Mouse (Mus musculus): ENCODE data around the gene Mtch1. TPM values are rescaled to one million over a fixed set of nuclear protein-coding genes. Genes with fewer than 3 reads are reported as not detected.
"Not testable (repeated sequence)": the region's sequence is repeated elsewhere in the genome, so short reads cannot be mapped to it uniquely, and the experiment has no call there.

Mtch1 gene
- polyA plus RNA-seq, 1 experiment = 138 TPM

DNA sequence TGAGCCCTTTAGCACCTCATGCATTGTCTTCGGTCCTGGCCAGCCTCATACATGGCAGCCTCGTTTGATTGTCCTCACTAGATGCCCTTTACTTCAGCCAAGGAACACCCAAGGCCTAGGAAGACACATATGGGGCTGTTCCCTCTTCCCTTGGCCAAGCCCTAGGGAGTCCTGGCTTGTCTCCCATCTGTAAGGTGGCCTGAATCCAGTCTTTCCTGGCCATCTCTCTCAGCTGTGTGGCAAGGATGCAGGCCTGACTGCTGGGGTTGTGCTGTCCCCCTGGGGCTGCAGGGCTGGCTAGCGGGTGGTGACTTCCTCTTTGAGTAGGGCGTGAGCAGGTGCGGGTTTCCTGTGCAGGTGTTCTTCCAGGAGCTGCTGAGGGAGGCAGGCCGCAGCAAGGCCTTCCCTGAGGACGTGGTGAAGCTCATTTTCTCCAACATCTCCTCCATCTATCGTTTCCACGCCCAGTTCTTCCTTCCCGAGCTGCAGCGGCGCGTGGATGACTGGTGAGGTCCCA is 17.4 kb upstream of the Mtch1 start:
- peaks cover 21% of the 10 kb centered on the region for H3K4me1 ChIP-seq (ENCODE audit: control insufficient read depth, insufficient read depth, low read length)
- H3K4me3 ChIP-seq (ENCODE audit: insufficient read depth, low read length) = no peak overlapping the region
- TF ChIP-seq POLR2A (IDR thresholded peaks at IDR 0.05; ENCODE audit: borderline replicate concordance, low read depth, low read length) = no peak
- no peak for TF ChIP-seq CTCF (IDR thresholded peaks at IDR 0.05; ENCODE audit: low read depth, low read length)
- H3K27ac ChIP-seq (ENCODE audit: insufficient read depth, low read depth, low read length) = no peak overlapping the region

DNA sequence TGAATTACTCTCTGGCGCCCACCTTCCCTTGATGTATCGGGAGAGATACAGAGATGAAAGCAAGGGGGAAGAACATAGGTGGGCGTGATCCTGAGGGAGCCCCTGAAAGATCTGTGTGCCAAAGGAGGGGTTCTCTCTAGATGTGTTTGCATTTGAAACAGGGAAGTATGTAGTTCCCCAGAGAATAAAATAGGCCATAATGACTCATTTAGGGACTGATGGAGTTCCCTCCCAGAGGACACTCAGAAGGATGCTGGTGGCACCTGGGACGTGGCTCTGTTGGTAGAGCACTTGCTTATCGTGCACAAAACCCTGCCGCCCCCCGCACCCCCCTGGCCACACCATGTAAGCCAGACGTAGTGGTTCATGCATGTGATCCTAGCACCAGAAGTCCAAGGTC is 15.4 kb upstream of the Mtch1 start:
- no peak for TF ChIP-seq POLR2A (IDR thresholded peaks at IDR 0.05; ENCODE audit: borderline replicate concordance, low read depth, low read length)
- TF ChIP-seq CTCF (IDR thresholded peaks at IDR 0.05; ENCODE audit: low read depth, low read length) = no peak
- Histone ChIP-seq H3K27ac (ENCODE audit: insufficient read depth, low read depth, low read length) (peak overlapping the region; percentile 96), H3K4me3 (ENCODE audit: insufficient read depth, low read length) (peak overlapping the region; percentile 65), H3K4me1 (ENCODE audit: control insufficient read depth, insufficient read depth, low read length) (peaks cover 22% of the 10 kb centered on the region)

DNA sequence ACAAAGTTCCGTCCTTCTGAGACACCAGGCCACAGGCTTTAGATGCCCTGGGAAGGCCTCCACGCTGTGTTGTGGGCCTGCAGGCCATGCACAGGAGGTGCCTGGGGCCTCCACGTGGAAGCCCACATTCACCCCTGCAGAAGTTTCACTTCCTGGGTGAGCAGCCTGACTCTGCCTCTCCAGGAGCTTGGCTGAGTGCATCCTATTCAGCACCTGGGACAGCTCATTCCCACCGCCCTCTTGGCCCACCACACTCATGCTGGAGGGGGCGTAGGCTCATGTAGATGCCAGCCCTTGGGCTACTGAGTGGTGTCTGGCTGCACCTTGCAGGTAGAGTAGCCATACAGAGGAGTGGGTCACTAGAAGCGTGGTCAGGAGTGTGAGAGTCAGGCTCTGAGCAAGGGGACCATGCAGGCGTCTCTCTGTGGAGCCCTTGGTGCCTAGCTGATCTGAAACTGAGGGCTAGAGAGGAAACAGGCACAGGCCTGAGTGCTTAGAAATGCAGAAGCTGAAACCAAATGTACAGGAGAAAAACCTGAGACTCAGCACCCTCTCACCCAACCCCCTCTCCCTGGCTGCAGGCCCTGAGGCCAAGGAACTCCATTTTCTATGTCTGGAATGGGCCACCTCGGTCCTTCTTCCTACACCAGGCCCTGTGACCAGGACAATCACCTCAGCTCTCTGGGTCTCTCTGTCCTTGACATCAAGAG is 14.4 kb upstream of the Mtch1 start:
- H3K27ac ChIP-seq (ENCODE audit: insufficient read depth, low read depth, low read length) = peak overlapping the region; percentile 96
- peaks cover 22% of the 10 kb centered on the region for H3K4me1 ChIP-seq (ENCODE audit: control insufficient read depth, insufficient read depth, low read length)
- H3K4me3 ChIP-seq (ENCODE audit: insufficient read depth, low read length) = peak overlapping the region; percentile 65
- TF ChIP-seq CTCF (IDR thresholded peaks at IDR 0.05; ENCODE audit: low read depth, low read length) (no peak), POLR2A (IDR thresholded peaks at IDR 0.05; ENCODE audit: borderline replicate concordance, low read depth, low read length) (no peak)

DNA sequence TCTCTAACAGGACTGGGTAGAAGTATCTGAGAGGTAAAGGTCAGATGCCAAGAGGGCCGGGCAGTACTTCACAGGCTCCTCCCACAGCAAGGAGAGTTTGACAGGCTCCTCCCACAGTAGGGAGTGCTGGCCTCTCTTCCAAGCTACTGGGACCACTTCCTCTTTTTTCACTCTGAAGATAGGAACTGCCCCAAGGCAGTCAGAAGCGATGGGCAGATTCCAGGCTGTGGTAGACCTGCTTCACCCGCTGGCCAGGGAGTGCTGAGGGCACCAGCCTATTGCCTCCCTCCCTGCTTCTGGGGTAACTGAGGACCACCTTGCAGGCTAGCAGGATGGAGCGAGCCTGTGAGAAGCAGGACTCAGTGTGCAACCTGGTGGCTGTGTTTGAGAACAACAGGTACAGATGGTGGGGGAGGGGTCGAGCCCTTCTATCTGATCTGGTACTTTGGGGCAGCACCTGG is 13.1 kb upstream of the Mtch1 start, which contains the start of gene Fgd2:
TSS of gene Fgd2 (plus strand) at position 154 of the 461 bp plus-strand sequence.
- TF ChIP-seq CTCF (IDR thresholded peaks at IDR 0.05; ENCODE audit: low read depth, low read length) = no peak
- TF ChIP-seq POLR2A (IDR thresholded peaks at IDR 0.05; ENCODE audit: borderline replicate concordance, low read depth, low read length) = no peak
- Histone ChIP-seq H3K4me3 (ENCODE audit: insufficient read depth, low read length) (peak within 1 kb of the TSS; percentile 65), H3K4me1 (ENCODE audit: control insufficient read depth, insufficient read depth, low read length) (peaks cover 22% of the 10 kb centered on the region), H3K27ac (ENCODE audit: insufficient read depth, low read depth, low read length) (peak within 1 kb of the TSS; percentile 96)

DNA sequence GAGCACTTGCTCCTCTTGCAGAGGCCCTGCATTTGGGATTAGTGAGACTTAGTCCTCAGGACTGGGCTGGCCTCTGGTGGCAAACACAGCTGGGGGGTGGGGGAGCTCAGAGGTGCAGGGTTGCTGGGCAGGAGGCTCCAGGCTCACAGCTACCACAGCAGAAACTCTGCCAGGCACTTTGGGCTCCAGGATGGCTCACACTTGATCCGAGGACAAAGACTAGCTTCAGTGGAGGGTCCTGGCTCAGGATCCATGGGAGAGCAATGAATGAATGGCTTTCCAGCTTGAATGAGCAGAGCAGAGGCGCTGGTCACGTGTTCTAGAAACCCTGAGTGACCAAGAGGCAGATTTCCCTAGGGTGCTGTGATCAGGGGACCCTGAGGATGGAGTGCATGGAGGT is 11.2 kb upstream of the Mtch1 start:
- H3K4me3 ChIP-seq (ENCODE audit: insufficient read depth, low read length) = no peak overlapping the region
- peaks cover 21% of the 10 kb centered on the region for H3K4me1 ChIP-seq (ENCODE audit: control insufficient read depth, insufficient read depth, low read length)
- H3K27ac ChIP-seq (ENCODE audit: insufficient read depth, low read depth, low read length) = no peak overlapping the region
- TF ChIP-seq CTCF (IDR thresholded peaks at IDR 0.05; ENCODE audit: low read depth, low read length) (no peak), POLR2A (IDR thresholded peaks at IDR 0.05; ENCODE audit: borderline replicate concordance, low read depth, low read length) (no peak)

DNA sequence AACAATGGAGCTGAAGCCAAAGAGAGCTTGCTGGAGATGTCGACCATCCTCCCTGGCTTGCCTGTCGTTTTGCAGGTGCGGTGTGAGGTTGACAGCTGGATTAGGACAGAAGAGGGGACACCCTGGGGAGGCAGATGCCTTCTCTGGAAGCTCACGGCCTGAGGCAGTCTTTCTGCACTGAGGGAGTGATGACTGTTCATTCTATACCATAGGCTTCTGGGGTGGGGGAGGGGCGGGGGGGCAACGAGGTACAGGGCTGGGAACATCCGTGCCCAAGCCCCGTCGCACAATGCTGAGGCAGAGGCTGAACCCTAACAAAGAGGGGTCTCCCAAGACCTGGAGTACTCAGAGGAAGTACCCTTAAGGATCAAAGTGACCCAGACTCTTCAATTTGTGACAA is 9.1 kb upstream of the Mtch1 start:
- no peak overlapping the region for H3K27ac ChIP-seq (ENCODE audit: insufficient read depth, low read depth, low read length)
- TF ChIP-seq POLR2A (IDR thresholded peaks at IDR 0.05; ENCODE audit: borderline replicate concordance, low read depth, low read length) = no peak
- TF ChIP-seq CTCF (IDR thresholded peaks at IDR 0.05; ENCODE audit: low read depth, low read length) = no peak
- no peak overlapping the region for H3K4me3 ChIP-seq (ENCODE audit: insufficient read depth, low read length)

DNA sequence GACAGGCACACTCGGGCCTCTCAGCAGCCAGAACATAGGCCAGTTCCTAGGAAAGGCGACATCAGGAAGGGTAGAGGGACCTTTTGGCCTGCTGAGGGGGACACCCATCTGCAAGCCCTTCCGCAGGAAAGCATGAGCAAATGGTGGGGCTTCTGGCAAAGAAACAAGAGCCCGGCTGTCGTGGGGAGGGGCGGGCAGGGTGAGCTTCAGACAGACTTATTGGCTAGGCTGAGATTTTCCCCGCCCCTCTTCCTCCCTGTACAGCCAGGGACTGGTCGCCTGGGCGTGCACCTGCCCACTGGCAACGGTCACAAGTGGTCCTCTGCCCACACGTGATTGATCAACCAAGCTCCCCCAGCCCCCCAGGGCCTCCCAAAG is 8.7 kb upstream of the Mtch1 start:
- no peak overlapping the region for H3K4me3 ChIP-seq (ENCODE audit: insufficient read depth, low read length)
- no peak overlapping the region for H3K27ac ChIP-seq (ENCODE audit: insufficient read depth, low read depth, low read length)
- peaks cover 5% of the 10 kb centered on the region for H3K4me1 ChIP-seq (ENCODE audit: control insufficient read depth, insufficient read depth, low read length)
- TF ChIP-seq POLR2A (IDR thresholded peaks at IDR 0.05; ENCODE audit: borderline replicate concordance, low read depth, low read length) (no peak), CTCF (IDR thresholded peaks at IDR 0.05; ENCODE audit: low read depth, low read length) (no peak)

More for the DNA sequence above, 9.1 kb upstream of the Mtch1 start:
- peaks cover 5% of the 10 kb centered on the region for H3K4me1 ChIP-seq (ENCODE audit: control insufficient read depth, insufficient read depth, low read length)

DNA sequence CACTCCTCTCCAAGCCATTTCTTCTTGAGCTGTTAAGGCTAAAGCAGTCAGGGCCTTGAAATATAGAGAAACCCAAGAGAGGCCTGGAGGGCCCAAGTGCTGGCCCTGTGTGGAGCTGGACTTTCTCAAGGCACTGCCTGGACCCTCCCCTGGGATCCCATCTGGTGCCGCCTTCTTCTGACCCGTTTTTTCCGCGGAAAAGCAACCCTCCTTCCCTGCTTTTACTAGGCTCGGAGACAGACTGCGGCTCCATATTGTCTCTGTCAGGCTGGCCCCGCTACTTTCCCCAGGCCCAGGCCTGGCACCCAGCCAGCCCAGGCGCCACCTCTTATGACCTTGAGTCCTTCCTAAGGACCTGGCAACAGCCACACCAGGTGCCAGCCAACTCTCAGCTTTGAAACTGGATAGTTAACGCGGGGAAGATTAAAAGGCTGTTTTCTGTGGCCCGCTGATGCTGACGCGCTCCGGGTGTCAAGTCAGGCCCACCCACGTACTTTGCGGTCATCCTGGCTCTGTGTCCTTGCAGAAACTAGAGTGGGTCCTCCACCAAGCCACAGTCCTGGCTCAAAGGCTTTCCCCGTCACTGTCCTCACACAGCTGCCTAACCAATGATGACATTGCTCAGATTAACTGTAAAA is 8.2 kb upstream of the Mtch1 start:
- H3K4me3 ChIP-seq (ENCODE audit: insufficient read depth, low read length) = no peak overlapping the region
- TF ChIP-seq CTCF (IDR thresholded peaks at IDR 0.05; ENCODE audit: low read depth, low read length) = no peak
- no peak for TF ChIP-seq POLR2A (IDR thresholded peaks at IDR 0.05; ENCODE audit: borderline replicate concordance, low read depth, low read length)
- no peak overlapping the region for H3K27ac ChIP-seq (ENCODE audit: insufficient read depth, low read depth, low read length)
- peaks cover 5% of the 10 kb centered on the region for H3K4me1 ChIP-seq (ENCODE audit: control insufficient read depth, insufficient read depth, low read length)

DNA sequence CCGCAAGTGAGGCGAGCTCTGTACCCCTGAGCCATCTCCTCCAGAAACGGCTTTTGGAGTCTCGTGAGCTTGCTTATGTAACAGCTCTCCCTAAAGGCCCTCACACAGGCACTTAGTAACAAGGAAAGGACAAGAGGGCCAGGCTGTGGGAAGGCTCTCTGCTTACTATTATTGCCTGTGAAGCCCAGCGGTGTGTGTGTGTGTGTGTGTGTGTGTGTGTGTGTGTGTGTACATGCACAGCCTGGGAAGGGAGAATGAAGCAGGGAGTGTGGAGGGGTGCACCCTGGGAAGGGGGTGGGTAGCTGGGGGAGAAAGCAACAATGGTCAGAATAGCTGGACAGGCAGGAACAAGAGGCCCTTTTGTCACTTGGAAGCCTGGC is 7.7 kb upstream of the Mtch1 start:
- TF ChIP-seq CTCF (IDR thresholded peaks at IDR 0.05; ENCODE audit: low read depth, low read length) = no peak
- TF ChIP-seq POLR2A (IDR thresholded peaks at IDR 0.05; ENCODE audit: borderline replicate concordance, low read depth, low read length) = no peak
- no peak overlapping the region for H3K27ac ChIP-seq (ENCODE audit: insufficient read depth, low read depth, low read length)
- no peak overlapping the region for H3K4me3 ChIP-seq (ENCODE audit: insufficient read depth, low read length)
- peaks cover 4% of the 10 kb centered on the region for H3K4me1 ChIP-seq (ENCODE audit: control insufficient read depth, insufficient read depth, low read length)

DNA sequence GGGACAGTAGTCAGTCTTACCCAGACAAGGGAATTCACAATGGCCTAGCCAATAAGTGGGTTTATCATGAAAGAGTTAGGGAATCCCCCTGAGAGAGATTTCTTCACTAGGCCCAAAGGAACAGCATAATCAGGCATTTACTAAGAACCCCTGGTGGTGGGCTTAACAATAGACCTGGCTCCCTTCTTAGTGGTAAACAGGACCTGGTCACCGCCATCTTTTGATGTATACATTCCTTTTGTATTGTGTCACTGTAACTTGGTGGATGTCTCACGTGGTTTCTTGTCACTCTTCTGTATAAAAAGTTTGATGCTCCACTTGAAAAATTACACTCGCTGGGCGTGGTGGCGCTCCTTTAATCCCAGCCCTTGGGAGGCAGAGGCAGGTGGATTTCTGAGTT is 3.3 kb upstream of the Mtch1 start:
- not testable (repeated sequence) for H3K4me1 ChIP-seq (ENCODE audit: control insufficient read depth, insufficient read depth, low read length); H3K4me3 ChIP-seq (ENCODE audit: insufficient read depth, low read length); H3K27ac ChIP-seq (ENCODE audit: insufficient read depth, low read depth, low read length)
